Mouse (Mus musculus): ENCODE measurements around the gene Fbxw21. TPM values are rescaled to one million over a fixed set of nuclear protein-coding genes. Genes with fewer than 3 reads are reported as not detected.

The Fbxw21 gene
- polyA plus RNA-seq, 1 experiment from 2014 or later = not detected

DNA sequence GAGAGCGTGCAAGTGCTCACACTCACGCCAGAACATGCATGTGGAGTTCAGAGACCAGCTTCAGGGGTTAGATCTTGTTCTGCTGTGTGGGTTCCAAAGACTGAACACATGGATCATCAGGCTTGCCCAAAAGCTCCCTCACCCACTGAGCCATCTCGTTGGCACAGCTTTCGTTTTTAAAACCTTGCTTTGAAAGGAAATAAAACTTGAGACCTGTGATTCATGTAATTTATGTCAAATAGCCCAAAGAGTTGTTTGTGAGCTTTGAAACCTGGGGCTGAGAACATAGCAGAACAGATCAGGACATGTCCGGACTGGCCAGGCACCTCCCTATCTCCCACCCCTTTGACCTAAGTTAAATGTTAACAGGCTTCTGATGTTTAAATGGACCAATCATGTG, 31.8 kb downstream of the Fbxw21 start:
- Histone ChIP-seq H3K9me3 (ENCODE audit: control insufficient read depth, low read depth, low read length) (no peaks in the 10 kb centered on the region), H3K27me3 (ENCODE audit: control insufficient read depth, insufficient read depth, low read length) (no peaks in the 10 kb centered on the region), H3K4me1 (ENCODE audit: control insufficient read depth, insufficient read depth, low read length) (no peaks in the 10 kb centered on the region), H3K36me3 (ENCODE audit: control insufficient read depth, insufficient read depth, low read length) (no peaks in the 10 kb centered on the region), H3K4me3 (ENCODE audit: low read depth, low read length) (no peak overlapping the region), H3K4me2 (replicated peaks; ENCODE audit: low read depth, low read length) (no peak overlapping the region), H3K27ac (ENCODE audit: low read length) (no peak overlapping the region), H3K9ac (replicated peaks; ENCODE audit: low read depth, low read length) (no peak overlapping the region)
- 81% methylated on average over 5 of the region's 5 CpGs for WGBS
- ATAC-seq (ENCODE audit: insufficient number of reproducible peaks, insufficient read depth, low FRiP score, low read depth) = no peak

GRCm38 (mm10) chr9:109128211-109128610, 33.6 kb downstream of the Fbxw21 start:
- WGBS = 48% methylated on average over 3 of the region's 3 CpGs
- H3K4me2 ChIP-seq (replicated peaks; ENCODE audit: low read depth, low read length) = no peak overlapping the region

GRCm38 (mm10) chr9:109127076-109127475, 34.8 kb downstream of the Fbxw21 start:
- H3K27ac ChIP-seq (ENCODE audit: low read length) = no peak overlapping the region

More at GRCm38 (mm10) chr9:109128211-109128610, 33.6 kb downstream of the Fbxw21 start:
- H3K27ac ChIP-seq (ENCODE audit: low read length) = no peak overlapping the region
- no peak for ATAC-seq (ENCODE audit: insufficient number of reproducible peaks, insufficient read depth, low FRiP score, low read depth)
- no peaks in the 10 kb centered on the region for H3K9me3 ChIP-seq (ENCODE audit: control insufficient read depth, low read depth, low read length)
- H3K4me3 ChIP-seq (ENCODE audit: low read depth, low read length) = no peak overlapping the region
- H3K4me1 ChIP-seq (ENCODE audit: control insufficient read depth, insufficient read depth, low read length) = no peaks in the 10 kb centered on the region
- H3K9ac ChIP-seq (replicated peaks; ENCODE audit: low read depth, low read length) = no peak overlapping the region
- no peaks in the 10 kb centered on the region for H3K36me3 ChIP-seq (ENCODE audit: control insufficient read depth, insufficient read depth, low read length)
- no peaks in the 10 kb centered on the region for H3K27me3 ChIP-seq (ENCODE audit: control insufficient read depth, insufficient read depth, low read length)

DNA sequence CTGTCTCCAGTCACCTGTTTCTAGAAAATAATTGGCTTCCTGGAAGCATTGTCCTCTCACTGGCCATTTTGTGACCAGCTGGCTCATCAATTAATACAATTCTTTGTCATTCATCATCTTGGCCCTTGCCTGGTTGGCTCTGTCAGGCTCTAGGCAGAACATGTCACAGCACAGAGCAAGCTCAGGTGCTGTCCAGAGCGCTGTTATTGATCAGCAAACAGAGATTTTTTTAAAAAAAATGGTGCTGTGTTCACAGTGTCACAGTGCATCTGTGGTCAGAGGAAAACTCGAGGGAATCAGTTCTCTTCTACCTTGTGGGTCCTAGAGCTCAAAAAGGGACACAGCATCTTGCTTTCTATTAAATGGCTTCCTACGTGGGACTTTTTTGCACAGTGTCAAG, 36.4 kb downstream of the Fbxw21 start:
- ATAC-seq (ENCODE audit: insufficient number of reproducible peaks, insufficient read depth, low FRiP score, low read depth) = no peak
- Histone ChIP-seq H3K9me3 (ENCODE audit: control insufficient read depth, low read depth, low read length) (no peaks in the 10 kb centered on the region), H3K4me1 (ENCODE audit: control insufficient read depth, insufficient read depth, low read length) (no peaks in the 10 kb centered on the region), H3K4me3 (ENCODE audit: low read depth, low read length) (no peak overlapping the region), H3K27ac (ENCODE audit: low read length) (no peak overlapping the region), H3K36me3 (ENCODE audit: control insufficient read depth, insufficient read depth, low read length) (no peaks in the 10 kb centered on the region), H3K9ac (replicated peaks; ENCODE audit: low read depth, low read length) (no peak overlapping the region), H3K4me2 (replicated peaks; ENCODE audit: low read depth, low read length) (no peak overlapping the region), H3K27me3 (ENCODE audit: control insufficient read depth, insufficient read depth, low read length) (no peaks in the 10 kb centered on the region)
- WGBS = 57% methylated on average over 3 of the region's 3 CpGs

More at GRCm38 (mm10) chr9:109127076-109127475, 34.8 kb downstream of the Fbxw21 start:
- Histone ChIP-seq H3K4me2 (replicated peaks; ENCODE audit: low read depth, low read length) (no peak overlapping the region), H3K27me3 (ENCODE audit: control insufficient read depth, insufficient read depth, low read length) (no peaks in the 10 kb centered on the region), H3K9me3 (ENCODE audit: control insufficient read depth, low read depth, low read length) (no peaks in the 10 kb centered on the region), H3K4me1 (ENCODE audit: control insufficient read depth, insufficient read depth, low read length) (no peaks in the 10 kb centered on the region), H3K4me3 (ENCODE audit: low read depth, low read length) (no peak overlapping the region), H3K9ac (replicated peaks; ENCODE audit: low read depth, low read length) (no peak overlapping the region), H3K36me3 (ENCODE audit: control insufficient read depth, insufficient read depth, low read length) (no peaks in the 10 kb centered on the region)
- ATAC-seq (ENCODE audit: insufficient number of reproducible peaks, insufficient read depth, low FRiP score, low read depth) = no peak
- WGBS = 73% methylated on average over 4 of the region's 4 CpGs

DNA sequence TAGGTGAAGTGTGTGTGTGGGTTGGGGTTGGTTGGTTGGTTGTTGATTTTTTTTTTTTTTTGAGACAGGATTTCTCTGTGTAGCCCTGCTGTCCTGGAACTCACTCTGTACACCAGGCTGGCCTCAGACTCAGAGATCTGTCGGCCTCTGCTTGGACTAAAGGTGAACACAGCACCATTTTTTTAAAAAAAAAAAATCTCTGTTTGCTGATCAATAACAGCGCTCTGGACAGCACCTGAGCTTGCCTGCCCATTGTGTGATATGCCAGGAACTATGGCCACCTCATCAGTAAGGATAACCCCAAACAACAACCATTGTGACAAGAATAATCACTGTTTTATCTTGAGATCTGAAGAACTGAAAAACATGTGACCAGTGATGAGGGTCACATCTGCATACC, 36.8 kb downstream of the Fbxw21 start:
- Histone ChIP-seq H3K9me3 (ENCODE audit: control insufficient read depth, low read depth, low read length) (no peaks in the 10 kb centered on the region), H3K4me1 (ENCODE audit: control insufficient read depth, insufficient read depth, low read length) (no peaks in the 10 kb centered on the region), H3K36me3 (ENCODE audit: control insufficient read depth, insufficient read depth, low read length) (no peaks in the 10 kb centered on the region), H3K4me2 (replicated peaks; ENCODE audit: low read depth, low read length) (no peak overlapping the region), H3K27ac (ENCODE audit: low read length) (no peak overlapping the region), H3K4me3 (ENCODE audit: low read depth, low read length) (no peak overlapping the region), H3K9ac (replicated peaks; ENCODE audit: low read depth, low read length) (no peak overlapping the region), H3K27me3 (ENCODE audit: control insufficient read depth, insufficient read depth, low read length) (no peaks in the 10 kb centered on the region)
- no peak for ATAC-seq (ENCODE audit: insufficient number of reproducible peaks, insufficient read depth, low FRiP score, low read depth)
- 48% methylated on average over 2 of the region's 2 CpGs for WGBS

- Histone ChIP-seq H3K36me3 (ENCODE audit: control insufficient read depth, insufficient read depth, low read length) (no peaks in the 10 kb centered on the region), H3K27me3 (ENCODE audit: control insufficient read depth, insufficient read depth, low read length) (no peaks in the 10 kb centered on the region), H3K9ac (replicated peaks; ENCODE audit: low read depth, low read length) (no peak overlapping the region), H3K4me3 (ENCODE audit: low read depth, low read length) (no peak overlapping the region), H3K27ac (ENCODE audit: low read length) (no peak overlapping the region), H3K9me3 (ENCODE audit: control insufficient read depth, low read depth, low read length) (no peaks in the 10 kb centered on the region), H3K4me1 (ENCODE audit: control insufficient read depth, insufficient read depth, low read length) (no peaks in the 10 kb centered on the region), H3K4me2 (replicated peaks; ENCODE audit: low read depth, low read length) (no peak overlapping the region)
- ATAC-seq (ENCODE audit: insufficient number of reproducible peaks, insufficient read depth, low FRiP score, low read depth) = no peak
- 80% methylated on average over 3 of the region's 3 CpGs for WGBS
These were observed 37.7 kb downstream of the Fbxw21 start for GRCm38 (mm10) chr9:109124164-109124563.

DNA sequence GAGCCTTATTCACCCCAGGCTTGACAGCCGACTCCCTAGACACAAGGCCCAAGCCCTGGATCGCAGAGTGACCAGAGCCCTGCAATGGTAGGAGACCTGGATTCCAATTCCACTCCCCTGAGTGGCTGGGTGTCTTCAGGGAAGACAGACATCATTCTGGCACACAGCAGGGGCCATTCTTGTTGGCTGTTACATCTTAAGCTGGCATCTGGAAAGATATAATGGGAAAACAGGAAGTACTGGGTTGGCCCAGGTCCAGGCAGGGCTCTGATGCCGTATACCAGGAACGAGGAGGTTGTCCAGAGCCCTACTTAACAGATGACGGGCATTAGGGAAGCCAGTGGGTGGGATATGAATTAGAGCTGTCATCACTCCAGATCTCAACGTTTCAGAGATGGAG, 38.6 kb downstream of the Fbxw21 start:
- Histone ChIP-seq H3K4me3 (ENCODE audit: low read depth, low read length) (no peak overlapping the region), H3K36me3 (ENCODE audit: control insufficient read depth, insufficient read depth, low read length) (peaks cover 4% of the 10 kb centered on the region), H3K27me3 (ENCODE audit: control insufficient read depth, insufficient read depth, low read length) (no peaks in the 10 kb centered on the region), H3K4me1 (ENCODE audit: control insufficient read depth, insufficient read depth, low read length) (no peaks in the 10 kb centered on the region), H3K27ac (ENCODE audit: low read length) (no peak overlapping the region), H3K4me2 (replicated peaks; ENCODE audit: low read depth, low read length) (no peak overlapping the region), H3K9me3 (ENCODE audit: control insufficient read depth, low read depth, low read length) (no peaks in the 10 kb centered on the region), H3K9ac (replicated peaks; ENCODE audit: low read depth, low read length) (no peak overlapping the region)
- WGBS = 41% methylated on average over 6 of the region's 6 CpGs
- ATAC-seq (ENCODE audit: insufficient number of reproducible peaks, insufficient read depth, low FRiP score, low read depth) = no peak

- H3K27me3 ChIP-seq (ENCODE audit: control insufficient read depth, insufficient read depth, low read length) = no peaks in the 10 kb centered on the region
- H3K4me2 ChIP-seq (replicated peaks; ENCODE audit: low read depth, low read length) = no peak overlapping the region
- no peak overlapping the region for H3K27ac ChIP-seq (ENCODE audit: low read length)
- WGBS = 46% methylated on average over 2 of the region's 2 CpGs
- H3K9ac ChIP-seq (replicated peaks; ENCODE audit: low read depth, low read length) = no peak overlapping the region
- no peak for ATAC-seq (ENCODE audit: insufficient number of reproducible peaks, insufficient read depth, low FRiP score, low read depth)
- peaks cover 9% of the 10 kb centered on the region for H3K36me3 ChIP-seq (ENCODE audit: control insufficient read depth, insufficient read depth, low read length)
- no peak overlapping the region for H3K4me3 ChIP-seq (ENCODE audit: low read depth, low read length)
- H3K4me1 ChIP-seq (ENCODE audit: control insufficient read depth, insufficient read depth, low read length) = no peaks in the 10 kb centered on the region
- no peaks in the 10 kb centered on the region for H3K9me3 ChIP-seq (ENCODE audit: control insufficient read depth, low read depth, low read length)
These were observed 39.2 kb downstream of the Fbxw21 start for GRCm38 (mm10) chr9:109122553-109123085.

DNA sequence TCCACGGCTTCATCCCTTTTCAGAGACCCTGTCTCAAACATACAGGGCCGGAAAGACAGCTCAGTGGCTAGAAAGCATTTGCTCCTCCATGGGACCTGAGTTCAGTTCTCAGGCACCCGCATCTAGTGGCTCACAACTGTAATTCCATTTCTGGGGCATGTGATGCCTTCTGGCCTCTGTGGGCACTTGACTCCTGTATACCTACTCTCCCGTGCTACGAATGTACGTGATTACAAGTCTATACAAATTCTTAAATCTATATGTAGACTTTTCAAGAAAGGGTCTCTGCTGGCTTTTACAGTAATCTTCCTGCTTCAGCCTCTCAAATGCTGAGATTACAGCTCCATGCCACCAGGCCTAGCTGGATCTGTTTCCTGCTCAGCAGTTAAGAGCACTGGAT, 40.9 kb downstream of the Fbxw21 start:
- Histone ChIP-seq H3K4me2 (replicated peaks; ENCODE audit: low read depth, low read length) (no peak overlapping the region), H3K4me1 (ENCODE audit: control insufficient read depth, insufficient read depth, low read length) (no peaks in the 10 kb centered on the region), H3K27ac (ENCODE audit: low read length) (no peak overlapping the region), H3K27me3 (ENCODE audit: control insufficient read depth, insufficient read depth, low read length) (no peaks in the 10 kb centered on the region), H3K9me3 (ENCODE audit: control insufficient read depth, low read depth, low read length) (no peaks in the 10 kb centered on the region), H3K36me3 (ENCODE audit: control insufficient read depth, insufficient read depth, low read length) (peaks cover 25% of the 10 kb centered on the region), H3K9ac (replicated peaks; ENCODE audit: low read depth, low read length) (no peak overlapping the region), H3K4me3 (ENCODE audit: low read depth, low read length) (no peak overlapping the region)
- ATAC-seq (ENCODE audit: insufficient number of reproducible peaks, insufficient read depth, low FRiP score, low read depth) = no peak
- WGBS = 83% methylated on average over 6 of the region's 6 CpGs
